In the genomic region with DNA sequence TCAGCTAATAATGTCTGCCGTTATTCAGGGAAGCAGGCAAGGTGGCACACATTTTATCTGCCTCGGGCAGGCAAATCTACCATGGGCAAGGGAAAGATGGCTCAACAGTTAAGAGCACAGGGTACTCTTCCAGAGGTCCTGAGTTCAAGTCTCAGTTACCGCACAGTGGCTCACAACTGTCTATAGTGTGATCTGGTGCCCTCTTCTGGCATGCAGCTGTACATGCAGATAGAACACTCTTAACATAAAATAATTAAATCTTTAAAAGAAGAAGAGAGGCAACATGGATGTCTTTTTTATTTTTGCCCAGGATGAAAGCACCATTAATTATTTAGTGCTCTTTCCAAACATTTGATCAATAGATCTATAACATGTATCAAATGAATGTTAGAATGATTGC, we compare ENCODE assay signal across 12 mouse cellular contexts. TPM values are rescaled to one million over a fixed set of nuclear protein-coding genes. Genes with fewer than 3 reads are reported as not detected.
DNase-seq lines count a peak whose midpoint lies in the region; ATAC-seq and TF ChIP-seq lines count a peak whose summit lies in the region.
"Had no signal": no experiment of that assay in that cellular context is flagged by ENCODE, and none has a peak within 500 bp of the region (broad histone marks: within the 10 kb centered on the region; RNA-seq: fewer than 3 reads in every experiment).

No protein-coding gene starts in this region.

- no peak overlapping the region for H3K4me3 ChIP-seq in heart, adult 2 months
- H3K4me3 ChIP-seq in spleen, adult 2 months (ENCODE audit: extremely low read depth, insufficient read depth, insufficient read length): no peak overlapping the region
- no peak overlapping the region for H3K4me3 ChIP-seq in stomach, postnatal 0 days (ENCODE audit: low read depth, low read length)
- H3K4me3 ChIP-seq: embryonic facial prominence, embryonic 15.5 days; heart, embryonic 15.5 days; lung, embryonic 15.5 days had no signal

- no peaks in the 10 kb centered on the region for H3K36me3 ChIP-seq in heart, adult 2 months (ENCODE audit: control insufficient read depth, insufficient read depth, low read length)
- H3K36me3 ChIP-seq in spleen, adult 2 months (ENCODE audit: control insufficient read depth, insufficient read depth, low read length): no peaks in the 10 kb centered on the region
- H3K36me3 ChIP-seq in stomach, postnatal 0 days (ENCODE audit: control insufficient read depth, insufficient read depth, low read length): peaks cover 16% of the 10 kb centered on the region

- no peaks in the 10 kb centered on the region for H3K4me1 ChIP-seq in heart, adult 2 months (ENCODE audit: control insufficient read depth, insufficient read depth, low read length)
- H3K4me1 ChIP-seq in spleen, adult 2 months (ENCODE audit: control insufficient read depth, insufficient read depth, insufficient read length): no peaks in the 10 kb centered on the region
- no peaks in the 10 kb centered on the region for H3K4me1 ChIP-seq in stomach, postnatal 0 days (replicated peaks; ENCODE audit: control insufficient read depth, insufficient read depth)
- H3K4me1 ChIP-seq: embryonic facial prominence, embryonic 15.5 days; heart, embryonic 15.5 days had no signal

- WGBS in heart, adult 2 months: 92% methylated on average over 3 of the region's 3 CpGs
- 87% methylated on average over 3 of the region's 3 CpGs for WGBS in spleen, adult 2 months
- 90% methylated on average over 3 of the region's 3 CpGs for WGBS in stomach, postnatal 0 days

- ATAC-seq in stomach, postnatal 0 days (ENCODE audit: low FRiP score, low TSS enrichment): no peak

- peak; percentile 76 for TF ChIP-seq CTCF in heart, adult 2 months (IDR thresholded peaks at IDR 0.05)
- peak; percentile 18; the same call in 1 of the 2 replicates for TF ChIP-seq CTCF in spleen, adult 2 months (IDR thresholded peaks at IDR 0.05; ENCODE audit: extremely low read depth, insufficient read depth, insufficient read length, insufficient replicate concordance)
- peak; percentile 76 for TF ChIP-seq CTCF in stomach, postnatal 0 days (IDR thresholded peaks at IDR 0.05; ENCODE audit: low read depth)

- no peaks in the 10 kb centered on the region for H3K27me3 ChIP-seq in heart, adult 2 months (ENCODE audit: control insufficient read depth, insufficient read depth, low read length)
- H3K27me3 ChIP-seq in spleen, adult 2 months (ENCODE audit: control insufficient read depth, insufficient read depth, low read length): no peaks in the 10 kb centered on the region
- H3K27me3 ChIP-seq in stomach, postnatal 0 days (ENCODE audit: control insufficient read depth, insufficient read depth, low read length): no peaks in the 10 kb centered on the region
- H3K27me3 ChIP-seq: embryonic facial prominence, embryonic 15.5 days; heart, embryonic 15.5 days; lung, embryonic 15.5 days had no signal

- H3K9me3 ChIP-seq in stomach, postnatal 0 days (ENCODE audit: control insufficient read depth, low read length): no peaks in the 10 kb centered on the region
- H3K9me3 ChIP-seq: embryonic facial prominence, embryonic 15.5 days; heart, embryonic 15.5 days; lung, embryonic 15.5 days had no signal

- TF ChIP-seq EP300 in heart, adult 2 months (IDR thresholded peaks at IDR 0.05; ENCODE audit: insufficient read depth, low read depth, low read length): no peak
- TF ChIP-seq EP300 in stomach, postnatal 0 days (optimal IDR thresholded peaks at IDR 0.05): no peak

- no peak overlapping the region for H3K4me2 ChIP-seq in stomach, postnatal 0 days (replicated peaks; ENCODE audit: low read depth)
- H3K4me2 ChIP-seq: embryonic facial prominence, embryonic 15.5 days; heart, embryonic 15.5 days; lung, embryonic 15.5 days had no signal

- H3K9ac ChIP-seq in heart, adult 2 months (ENCODE audit: low read depth, low read length): no peak overlapping the region
- H3K9ac ChIP-seq in stomach, postnatal 0 days (ENCODE audit: low read length): no peak overlapping the region
- H3K9ac ChIP-seq: embryonic facial prominence, embryonic 15.5 days; heart, embryonic 15.5 days; lung, embryonic 15.5 days had no signal

- no peaks in the 10 kb centered on the region for H3K79me2 ChIP-seq in heart, adult 2 months (replicated peaks; ENCODE audit: control insufficient read depth, insufficient read depth, low read length)

- TF ChIP-seq POLR2A in heart, adult 2 months (IDR thresholded peaks at IDR 0.05; ENCODE audit: insufficient read depth, low read depth, low read length): no peak
- no peak for TF ChIP-seq POLR2A in spleen, adult 2 months (IDR thresholded peaks at IDR 0.05; ENCODE audit: low read depth, low read length)

- DNase-seq in heart, adult 2 months: no peak
- DNase-seq in heart, postnatal 10 days: no peak
- DNase-seq in spleen, adult 2 months (ENCODE audit: low read depth in 1 of 2, low spot score in 2 of 2): no peak
- DNase-seq in spleen, postnatal 36 days (ENCODE audit: low spot score in 2 of 2): no peak
- DNase-seq in adipocyte (ENCODE audit: low spot score): peak; percentile 19
- no peak for DNase-seq in stomach, postnatal 0 days (ENCODE audit: low spot score)
- DNase-seq in kidney, postnatal 4 days: no peak
- DNase-seq in adrenal gland, adult 8-10 months: no peak
- DNase-seq: kidney, adult 11 months had no signal

- no peak overlapping the region for H3K27ac ChIP-seq in heart, adult 2 months
- H3K27ac ChIP-seq in spleen, adult 2 months (ENCODE audit: insufficient read depth, low read length): no peak overlapping the region
- no peak overlapping the region for H3K27ac ChIP-seq in stomach, postnatal 0 days (replicated peaks)
- H3K27ac ChIP-seq: embryonic facial prominence, embryonic 15.5 days; heart, embryonic 15.5 days; lung, embryonic 15.5 days had no signal

- intact Hi-C loops in heart, adult 2 months (cut with DNase I): loop anchor here (2.0 kb wide), 2 partner anchors 118 to 144 kb away; no protein-coding TSS in a partner anchor
- intact Hi-C loops in heart, postnatal 10 days (cut with DNase I): loop anchor here (2.0 kb wide), 1 partner anchor 144 kb away; no protein-coding TSS in a partner anchor

RNA-seq across cellular contexts. Expression of gene Numbl, which starts 19.0 kb away (rescaled TPM):
- 1 to 10 TPM; 3.7 to 6.1 TPM for total RNA-seq in heart, adult 2 months (2021)
- polyA plus RNA-seq in heart, adult 2 months (2012; rRNA removed): 7.8 and 9.7 TPM in 2 replicates
- total RNA-seq in heart, postnatal 10 days (2021): 10 to 100 TPM; 10.7 to 13.8 TPM
- 6.1 and 7.6 TPM in 2 replicates for polyA plus RNA-seq in spleen, adult 2 months (2012; rRNA removed)
- 12.8 and 14.6 TPM in 2 replicates for polyA plus RNA-seq in stomach, postnatal 0 days (2015; fragmentation: Nextera tagmentation; extraction: Ambion mirVana)
- total RNA-seq in adrenal gland, adult 8-10 months (2022): 10 to 100 TPM in 3 of 4 experiments, 1 to 10 TPM in 1; 8.9 to 16.2 (median 14.1) TPM

RNA-seq across cellular contexts. Expression of gene Coq8b, which starts 44.4 kb away (rescaled TPM):
- total RNA-seq in heart, adult 2 months (2021): 1 to 10 TPM; 7.5 to 8.3 TPM
- polyA plus RNA-seq in heart, adult 2 months (2012; rRNA removed): 11.6 and 19.4 TPM in 2 replicates
- 10 to 100 TPM; 12.8 TPM for total RNA-seq in heart, postnatal 10 days (2021)
- 28.9 and 36.4 TPM in 2 replicates for polyA plus RNA-seq in spleen, adult 2 months (2012; rRNA removed)
- 25.0 and 26.6 TPM in 2 replicates for polyA plus RNA-seq in stomach, postnatal 0 days (2015; fragmentation: Nextera tagmentation; extraction: Ambion mirVana)
- 10 to 100 TPM; 42.5 to 85.7 (median 61.0) TPM for total RNA-seq in adrenal gland, adult 8-10 months (2022)

RNA-seq across cellular contexts. Expression of gene Itpkc, which starts 48.7 kb away (rescaled TPM):
- total RNA-seq in heart, adult 2 months (2021): 1 to 10 TPM; 4.2 to 4.8 TPM
- polyA plus RNA-seq in heart, adult 2 months (2012; rRNA removed): 4.2 and 4.4 TPM in 2 replicates
- total RNA-seq in heart, postnatal 10 days (2021): 1 to 10 TPM; 4.2 to 4.5 TPM
- polyA plus RNA-seq in spleen, adult 2 months (2012; rRNA removed): 5.9 and 7.0 TPM in 2 replicates
- polyA plus RNA-seq in stomach, postnatal 0 days (2015; fragmentation: Nextera tagmentation; extraction: Ambion mirVana): 11.6 and 12.2 TPM in 2 replicates
- total RNA-seq in adrenal gland, adult 8-10 months (2022): 10 to 100 TPM; 15.5 to 17.2 (median 16.2) TPM

Comparison
In these comparisons a context has a peak if more than half of its experiments do, and no peak if none do; other contexts are left out.
1. CTCF ChIP-seq: peak in every context shown above with its lines; median percentile 76 in heart, adult 2 months; 76 in stomach, postnatal 0 days; 18 in spleen, adult 2 months.